Comparison of ENCODE assay signal across 13 mouse cellular contexts in genomic region chr17:12588801-12589247, GRCm38 (mm10). TPM values are rescaled to one million over a fixed set of nuclear protein-coding genes. Genes with fewer than 3 reads are reported as not detected.
DNase-seq lines count a peak whose midpoint lies in the region; ATAC-seq and TF ChIP-seq lines count a peak whose summit lies in the region.
"Had no signal": no experiment of that assay in that cellular context is flagged by ENCODE, and none has a peak within 500 bp of the region (broad histone marks: within the 10 kb centered on the region; RNA-seq: fewer than 3 reads in every experiment).

No protein-coding gene starts in this region.

- H3K4me2 ChIP-seq in lung, embryonic 16.5 days (ENCODE audit: low read depth, low read length): no peak overlapping the region
- H3K4me2 ChIP-seq in liver, embryonic 11.5 days: no peak overlapping the region

- TF ChIP-seq POLR2A in brain, embryonic 14.5 days (IDR thresholded peaks at IDR 0.05; ENCODE audit: borderline replicate concordance, extremely low read depth, insufficient read depth, insufficient read length, poor library complexity, severe bottlenecking): no peak

- no peak for TF ChIP-seq CTCF in brain, embryonic 14.5 days (IDR thresholded peaks at IDR 0.05; ENCODE audit: borderline replicate concordance, extremely low read depth, insufficient read depth, insufficient read length)

- no peak overlapping the region for H3K27ac ChIP-seq in lung, embryonic 16.5 days (ENCODE audit: low read length)
- H3K27ac ChIP-seq in limb, embryonic 10.5 days: no peak overlapping the region
- no peak overlapping the region for H3K27ac ChIP-seq in liver, embryonic 11.5 days (ENCODE audit: low read depth, low read length)
- H3K27ac ChIP-seq: gastrocnemius, adult 2 months had no signal

- DNase-seq in embryo, embryonic 11 days: peak; percentile 22
- no peak for DNase-seq in embryo, embryonic 10 days (ENCODE audit: low spot score)
- DNase-seq in lung, postnatal 4 days: no peak
- peak; percentile 75 for DNase-seq in brain, embryonic 14.5 days (ENCODE audit: low read depth)
- peak; percentile 35 for DNase-seq in limb, embryonic 10.5 days (ENCODE audit: low spot score)
- no peak for DNase-seq in spleen, postnatal 14 days (ENCODE audit: low spot score in 2 of 2)
- DNase-seq in liver, embryonic 11.5 days (ENCODE audit: low spot score): no peak
- DNase-seq: gastrocnemius, adult 2 months; liver, postnatal 0 days had no signal

- H3K9me3 ChIP-seq in lung, embryonic 16.5 days (ENCODE audit: control insufficient read depth, low read length): peaks cover 5% of the 10 kb centered on the region
- H3K9me3 ChIP-seq in limb, embryonic 10.5 days (replicated peaks): no peaks in the 10 kb centered on the region
- H3K9me3 ChIP-seq in liver, embryonic 11.5 days (ENCODE audit: control insufficient read depth, low read length): no peaks in the 10 kb centered on the region

- WGBS in lung, embryonic 16.5 days: 49% methylated on average over 9 of the region's 9 CpGs
- 52% methylated on average over 9 of the region's 9 CpGs for WGBS in limb, embryonic 10.5 days
- WGBS in liver, embryonic 11.5 days: 68% methylated on average over 9 of the region's 9 CpGs

- H3K4me3 ChIP-seq in lung, embryonic 16.5 days (ENCODE audit: low read length): no peak overlapping the region
- H3K4me3 ChIP-seq in limb, embryonic 10.5 days: no peak overlapping the region
- no peak overlapping the region for H3K4me3 ChIP-seq in liver, embryonic 11.5 days (ENCODE audit: low read depth, low read length)
- H3K4me3 ChIP-seq: gastrocnemius, adult 2 months had no signal

- no peak overlapping the region for H3K9ac ChIP-seq in lung, embryonic 16.5 days (ENCODE audit: low read length)
- H3K9ac ChIP-seq in liver, embryonic 11.5 days (ENCODE audit: low read depth, low read length): no peak overlapping the region
- H3K9ac ChIP-seq: liver, postnatal 0 days had no signal

- peak; percentile 61; the same call in 1 of the 2 replicates for ATAC-seq in lung, embryonic 16.5 days (ENCODE audit: low read depth)
- no peak for ATAC-seq in liver, embryonic 11.5 days (replicated peaks; ENCODE audit: low FRiP score)
- ATAC-seq: liver, postnatal 0 days had no signal

- 0 out of 2 replicates have a peak, but pooled peaks cover 3% of the 10 kb centered on the region for H3K4me1 ChIP-seq in lung, embryonic 16.5 days (replicated peaks; ENCODE audit: control insufficient read depth, insufficient read depth, low read length)
- peaks cover 10% of the 10 kb centered on the region for H3K4me1 ChIP-seq in limb, embryonic 10.5 days
- H3K4me1 ChIP-seq in liver, embryonic 11.5 days (replicated peaks; ENCODE audit: control insufficient read depth, insufficient read depth, low read length): no peaks in the 10 kb centered on the region

- no peaks in the 10 kb centered on the region for H3K36me3 ChIP-seq in lung, embryonic 16.5 days (ENCODE audit: control insufficient read depth, insufficient read depth, low read length)
- H3K36me3 ChIP-seq in limb, embryonic 10.5 days: no peaks in the 10 kb centered on the region
- H3K36me3 ChIP-seq in liver, embryonic 11.5 days (ENCODE audit: control insufficient read depth, insufficient read depth, low read length): no peaks in the 10 kb centered on the region

- no peaks in the 10 kb centered on the region for H3K27me3 ChIP-seq in lung, embryonic 16.5 days (ENCODE audit: control insufficient read depth, insufficient read depth, low read depth, low read length)
- H3K27me3 ChIP-seq in limb, embryonic 10.5 days (ENCODE audit: low read depth, poor library complexity, severe bottlenecking): no peaks in the 10 kb centered on the region
- H3K27me3 ChIP-seq in liver, embryonic 11.5 days (replicated peaks; ENCODE audit: control insufficient read depth, insufficient read depth, low read length): 0 out of 2 replicates have a peak, but pooled peaks cover 3% of the 10 kb centered on the region

RNA-seq across cellular contexts. Expression of gene Slc22a2, which starts 4.9 kb away (rescaled TPM):
- polyA plus RNA-seq in lung, embryonic 16.5 days (2015; fragmentation: Nextera tagmentation; extraction: Ambion mirVana): not detected in 2 replicates
- polyA plus RNA-seq in brain, embryonic 14.5 days (2012; rRNA removed): 0.91 and 1.2 TPM in 2 replicates
- polyA plus RNA-seq in limb, embryonic 10.5 days (2016; fragmentation: Nextera tagmentation; extraction: Ambion mirVana): not detected in 2 replicates
- not detected in 2 replicates for polyA plus RNA-seq in liver, embryonic 11.5 days (2014; fragmentation: Nextera tagmentation; extraction: Ambion mirVana)
- polyA plus RNA-seq: C2C12; embryonic facial prominence, embryonic 11.5 days; heart, postnatal 0 days had no signal

Comparison
In these comparisons a context has a peak if more than half of its experiments do, and no peak if none do; other contexts are left out.
1. DNase-seq: peak in embryo, embryonic 11 days (single experiment), brain, embryonic 14.5 days (single experiment) and limb, embryonic 10.5 days (single experiment); none in embryo, embryonic 10 days (single experiment), lung, postnatal 4 days (0 of 2), spleen, postnatal 14 days (0 of 2) and liver, embryonic 11.5 days (single experiment).